Mouse (Mus musculus): ENCODE results near the gene Actl10.

Gene Actl10

GRCm38 (mm10) chr2:154550937-154551336 lies 639 bp upstream of the Actl10 start:
- no peak for DNase-seq (ENCODE audit: low read depth, low spot score)

- peak; percentile 62 for DNase-seq (ENCODE audit: low read depth, low spot score)
Measured at GRCm38 (mm10) chr2:154551927-154552326, 351 bp downstream of the Actl10 start.

- DNase-seq (ENCODE audit: low read depth, low spot score), result peak; percentile 80
Measured at GRCm38 (mm10) chr2:154552424-154552907, 890 bp downstream of the Actl10 start.

DNA sequence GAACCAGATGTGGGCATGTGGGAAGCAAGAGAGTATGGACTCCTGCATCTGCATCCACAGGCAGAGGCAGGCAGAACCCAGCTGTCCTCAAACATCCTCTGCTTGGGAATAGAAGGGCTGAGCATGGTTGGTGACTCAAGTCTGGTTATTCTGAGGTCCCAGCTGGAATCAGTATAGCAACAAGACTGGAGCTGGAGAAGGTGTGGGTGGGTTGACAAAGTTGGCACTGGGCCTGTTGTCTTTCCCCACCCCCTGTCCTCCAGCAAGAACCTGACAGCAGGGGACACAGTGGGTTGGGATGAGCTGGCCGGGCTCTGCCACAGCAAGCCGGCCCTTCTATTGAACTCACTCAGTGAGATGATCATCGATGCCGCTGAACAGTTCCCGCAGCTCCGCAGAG lies 3.7 kb downstream of the Actl10 start:
- no peak for DNase-seq (ENCODE audit: low read depth, low spot score)

DNA sequence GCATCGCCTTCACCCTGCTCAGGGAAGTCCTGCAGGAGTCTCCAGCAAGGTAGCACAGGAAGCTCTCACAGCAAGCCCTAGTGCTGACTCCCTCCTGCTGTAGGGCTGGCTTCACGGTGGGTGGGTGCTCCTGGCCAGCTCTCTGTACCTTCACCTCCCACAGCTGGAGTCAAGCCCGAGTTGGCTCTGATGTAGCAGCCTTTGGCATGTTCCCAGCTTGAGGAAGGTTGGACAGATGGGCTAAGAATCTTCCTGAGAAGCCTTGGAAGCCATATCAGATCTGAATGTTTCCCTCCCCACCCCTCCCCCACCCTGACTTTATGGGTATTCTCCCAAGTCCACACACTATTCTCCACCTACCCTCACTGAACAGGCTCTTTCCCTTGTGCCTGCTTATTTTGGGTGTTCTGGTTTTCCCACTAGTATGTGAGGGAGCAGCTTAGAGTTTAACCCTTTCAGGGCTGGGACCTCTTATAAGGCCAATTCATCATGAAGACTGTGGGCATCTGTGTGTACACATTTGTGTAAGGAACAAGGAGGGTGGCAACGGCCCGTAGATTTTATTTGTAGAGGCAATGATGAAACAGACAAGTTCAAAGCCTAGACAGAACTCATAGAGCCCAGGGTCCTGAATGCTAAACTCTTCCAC lies 5.7 kb downstream of the Actl10 start:
- no peak for DNase-seq (ENCODE audit: low read depth, low spot score)

DNA sequence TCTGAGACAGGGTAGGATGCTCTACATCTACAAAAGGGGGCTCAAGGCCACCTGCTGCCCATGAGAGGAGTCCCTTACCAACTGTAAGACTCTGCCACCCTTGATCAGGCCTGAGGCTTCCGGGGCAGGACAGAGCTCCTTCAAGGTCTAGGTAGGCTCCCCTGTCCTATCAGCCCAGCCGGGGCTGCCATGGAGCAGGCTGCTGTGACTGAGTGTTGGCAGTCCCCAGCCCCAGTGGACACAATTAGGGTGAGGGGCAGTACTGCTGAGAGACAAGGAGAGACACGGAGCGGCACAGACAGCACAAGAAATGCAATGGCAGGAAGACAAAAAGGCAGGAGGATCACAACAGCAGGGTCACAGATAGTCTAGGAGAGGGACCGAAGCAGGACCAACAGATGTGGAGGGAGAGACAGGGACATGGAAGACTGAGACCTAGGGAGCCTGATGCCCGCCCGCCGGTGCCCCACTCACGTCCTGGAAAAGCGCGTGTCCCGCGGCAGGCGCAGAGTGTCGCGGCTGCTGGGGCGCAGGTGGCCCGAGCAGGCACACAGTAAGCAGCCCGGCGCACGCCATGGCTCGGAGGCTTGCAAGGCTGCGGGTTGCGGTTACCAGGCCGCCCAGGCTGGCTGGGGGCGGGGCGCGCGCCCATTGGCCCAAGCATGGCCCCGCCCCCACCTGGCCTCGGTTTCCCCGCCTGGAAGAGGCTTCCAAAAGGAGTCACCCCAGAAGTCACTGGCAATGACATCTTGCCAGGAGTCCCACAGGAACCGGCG lies 6.9 kb downstream of the Actl10 start, which contains the start of gene Necab3:
TSS of gene Necab3 (minus strand) at position 627 of the 776 bp plus-strand sequence.
- DNase-seq (ENCODE audit: low read depth, low spot score), result peak; percentile 80

DNA sequence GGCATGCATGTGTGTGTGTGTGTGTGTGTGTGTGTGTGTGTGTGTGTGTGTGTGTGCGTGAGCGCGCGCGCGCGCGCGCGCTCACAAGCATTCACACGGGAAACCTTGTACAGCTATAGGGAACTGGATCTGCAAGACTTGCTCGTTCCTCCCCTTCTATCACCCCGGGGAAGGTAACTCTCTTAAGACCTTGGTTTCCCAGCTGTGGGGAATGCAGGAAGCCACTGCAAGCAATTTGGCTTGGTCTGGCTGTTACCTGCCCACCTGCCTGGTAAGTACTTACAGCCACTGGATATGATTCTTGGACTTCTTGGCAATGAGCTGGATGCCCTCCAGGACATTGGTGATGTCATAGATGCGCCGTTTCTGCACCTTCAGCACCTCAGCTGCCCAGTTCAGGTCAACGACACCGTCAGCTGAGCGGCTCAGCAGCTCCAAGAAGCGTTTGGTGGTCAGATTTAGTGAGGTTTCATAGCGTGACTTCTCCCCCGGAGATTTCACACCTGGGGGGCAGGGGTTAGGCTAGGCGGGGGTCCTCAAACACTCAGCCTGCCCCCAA lies 12.1 kb downstream of the Actl10 start:
- DNase-seq (ENCODE audit: low read depth, low spot score), result no peak

GRCm38 (mm10) chr2:154565562-154565961 lies 14.0 kb downstream of the Actl10 start:
- no peak for DNase-seq (ENCODE audit: low read depth, low spot score)

- no peak for DNase-seq (ENCODE audit: low read depth, low spot score)
Measured at GRCm38 (mm10) chr2:154566641-154567040, 15.1 kb downstream of the Actl10 start.

DNA sequence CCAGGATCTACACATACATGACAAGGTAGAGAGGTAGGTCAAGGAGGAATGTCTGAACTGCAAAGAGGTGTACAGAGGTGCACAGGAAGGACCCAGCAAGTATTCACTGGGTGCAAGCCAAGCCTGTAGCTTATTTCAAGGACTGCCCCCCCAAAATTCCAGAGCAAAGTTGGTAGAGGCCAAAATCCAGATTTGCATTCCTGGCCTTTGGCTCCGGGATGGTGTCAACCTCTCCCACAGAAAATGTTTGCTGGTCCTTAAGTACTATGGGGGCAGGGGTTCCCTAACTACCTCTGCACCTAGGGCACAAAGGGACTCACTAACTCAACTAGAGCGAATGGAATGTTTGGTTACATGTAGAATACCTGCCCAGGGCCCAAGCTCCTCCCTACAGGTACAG lies 16.2 kb downstream of the Actl10 start:
- DNase-seq (ENCODE audit: low read depth, low spot score), result no peak

DNA sequence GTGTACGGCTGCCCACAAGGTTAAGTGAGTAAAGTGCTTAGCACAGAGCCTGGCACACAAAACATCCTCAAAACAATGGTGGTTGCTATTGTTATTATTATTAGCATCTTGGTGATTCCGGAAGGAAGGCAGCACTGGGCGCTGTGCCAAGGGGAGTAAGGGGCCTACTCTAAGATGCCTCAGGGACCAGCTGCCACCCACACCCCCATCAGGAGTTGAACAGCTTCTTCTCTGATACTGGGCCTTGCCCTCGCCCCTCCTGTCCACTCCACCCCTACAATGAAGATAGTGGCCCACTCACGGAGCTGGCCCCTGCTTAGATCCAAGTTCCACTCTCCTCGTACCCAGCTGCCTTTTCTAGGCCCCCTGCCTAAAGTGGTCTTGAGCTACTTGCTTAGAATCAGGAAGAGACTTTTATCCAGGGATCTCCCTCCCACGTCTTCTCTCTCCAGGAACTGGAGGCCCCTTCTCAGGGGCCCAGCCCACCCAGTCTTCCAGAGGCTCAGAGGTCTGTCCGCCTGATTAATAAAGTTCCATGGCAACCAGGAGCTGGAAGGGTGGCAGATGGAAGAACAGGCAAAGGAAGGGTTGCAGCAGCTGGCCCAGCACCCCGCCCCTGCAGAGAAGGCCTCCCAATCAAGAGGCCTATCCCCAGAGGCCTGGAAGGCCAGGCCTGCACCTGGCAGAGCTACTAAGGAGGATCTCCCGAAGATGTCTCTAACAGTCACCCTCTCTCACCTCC lies 16.9 kb downstream of the Actl10 start:
- peak; percentile 68 for DNase-seq (ENCODE audit: low read depth, low spot score)

GRCm38 (mm10) chr2:154569071-154569748 lies 17.6 kb downstream of the Actl10 start:
- DNase-seq (ENCODE audit: low read depth, low spot score), result peak; percentile 84

DNA sequence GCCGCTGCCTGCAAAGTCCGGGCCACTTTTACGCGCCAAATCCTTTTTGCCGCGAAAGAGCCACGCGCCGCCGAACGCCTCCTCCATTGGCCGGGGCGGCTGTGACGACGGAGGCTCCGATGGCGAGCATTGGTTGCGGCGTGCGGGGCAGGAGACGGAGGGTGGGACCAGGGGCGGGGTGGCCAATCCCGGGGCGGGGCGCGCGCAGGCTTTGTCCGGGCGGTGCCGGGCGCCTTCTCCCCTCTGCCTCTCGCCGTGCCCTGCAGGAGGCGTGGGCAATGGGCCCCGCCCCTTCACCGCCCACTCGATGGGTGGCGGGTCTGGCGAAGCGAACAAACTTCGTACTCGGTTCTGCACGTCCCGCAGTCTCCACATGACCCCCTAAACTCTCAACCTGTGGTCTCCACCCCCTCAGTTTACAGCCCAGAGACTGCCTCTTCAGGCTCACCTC lies 18.3 kb downstream of the Actl10 start, which contains the start of gene E2f1:
TSS of gene E2f1 (minus strand) at position 57 of the 451 bp plus-strand sequence.
- DNase-seq (ENCODE audit: low read depth, low spot score), result peak; percentile 99

- no peak for DNase-seq (ENCODE audit: low read depth, low spot score)
Measured at GRCm38 (mm10) chr2:154570666-154571065, 19.1 kb downstream of the Actl10 start.

DNA sequence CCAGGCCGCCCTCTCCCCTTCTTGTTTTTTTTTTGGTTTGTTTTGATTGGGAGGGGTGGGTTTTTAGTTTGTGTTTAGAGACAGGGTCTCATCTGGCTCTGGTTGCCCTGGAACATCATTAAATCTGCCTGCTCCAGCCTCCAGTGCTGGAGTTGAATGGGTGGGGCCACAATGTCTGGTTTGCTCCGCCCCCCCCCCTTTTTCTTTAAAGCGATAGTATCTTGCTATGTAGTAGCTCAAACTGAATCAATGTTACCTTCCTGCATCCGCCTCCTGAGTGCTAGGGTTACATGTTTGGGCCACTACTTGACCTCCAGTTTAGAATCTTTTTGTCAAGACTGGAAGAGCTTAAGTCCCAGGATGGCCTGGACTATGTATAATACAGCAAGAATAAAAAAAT lies 19.7 kb downstream of the Actl10 start:
- no peak for DNase-seq (ENCODE audit: low read depth, low spot score)

DNA sequence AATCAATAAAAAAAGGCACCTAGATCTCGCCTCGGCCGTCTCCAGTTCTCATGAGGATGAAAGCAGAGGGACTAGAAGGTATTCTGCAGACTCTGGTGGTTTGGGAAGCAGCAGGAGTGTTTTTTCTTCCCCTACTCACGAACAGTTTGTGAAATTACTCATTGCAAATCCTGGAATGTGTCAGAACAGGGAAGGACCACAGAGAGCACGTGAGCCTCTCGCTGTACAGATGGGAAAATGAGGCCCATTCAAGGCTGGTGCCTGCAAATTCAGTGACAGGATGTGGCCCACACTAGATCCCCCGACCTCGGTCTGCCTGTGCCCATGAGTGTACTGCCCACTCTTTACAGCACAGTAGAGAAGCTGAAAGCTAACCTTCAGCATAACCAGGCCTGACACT lies 20.4 kb downstream of the Actl10 start:
- no peak for DNase-seq (ENCODE audit: low read depth, low spot score)

DNA sequence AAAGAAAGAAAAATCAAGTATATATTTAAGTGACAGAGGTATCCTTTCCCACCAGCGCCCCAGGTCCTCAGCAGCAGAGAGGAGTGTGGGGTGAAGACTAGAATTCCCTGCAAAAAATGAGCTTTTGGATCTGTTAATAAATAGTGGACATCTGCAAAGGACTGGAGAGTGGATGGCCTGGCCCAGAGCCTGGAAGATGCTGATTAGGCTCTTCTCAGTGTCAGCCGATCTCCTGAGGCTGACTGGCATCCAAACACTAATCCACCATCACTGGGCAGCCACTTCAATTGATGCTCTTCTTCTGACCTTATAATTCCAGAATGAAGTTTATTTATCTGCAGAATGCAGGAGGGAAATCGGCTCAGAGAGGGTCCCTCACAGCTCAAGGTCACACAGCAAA lies 21.4 kb downstream of the Actl10 start:
- no peak for DNase-seq (ENCODE audit: low read depth, low spot score)

DNA sequence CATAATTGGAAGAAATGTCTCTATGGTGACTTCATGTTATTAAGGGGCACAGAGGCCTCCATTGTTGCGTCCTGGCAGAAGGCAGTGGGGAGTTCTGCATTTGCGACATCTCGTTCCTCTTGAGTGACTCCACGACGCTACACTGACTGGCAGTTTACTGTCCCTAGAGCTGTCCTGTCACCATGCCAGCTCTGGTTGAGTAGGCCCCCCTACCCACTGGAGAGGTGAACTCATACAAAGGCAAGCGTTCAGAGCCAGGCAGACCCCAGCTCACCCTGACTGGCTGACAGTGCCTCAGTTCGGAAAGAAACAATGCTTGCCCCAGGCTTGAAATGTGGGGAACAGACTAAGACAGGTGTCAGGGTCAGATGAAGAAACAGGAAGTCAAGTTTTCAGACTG lies 22.7 kb downstream of the Actl10 start:
- DNase-seq (ENCODE audit: low read depth, low spot score), result no peak

- DNase-seq (ENCODE audit: low read depth, low spot score), result no peak
Measured at GRCm38 (mm10) chr2:154576876-154577743, 25.5 kb downstream of the Actl10 start.

DNA sequence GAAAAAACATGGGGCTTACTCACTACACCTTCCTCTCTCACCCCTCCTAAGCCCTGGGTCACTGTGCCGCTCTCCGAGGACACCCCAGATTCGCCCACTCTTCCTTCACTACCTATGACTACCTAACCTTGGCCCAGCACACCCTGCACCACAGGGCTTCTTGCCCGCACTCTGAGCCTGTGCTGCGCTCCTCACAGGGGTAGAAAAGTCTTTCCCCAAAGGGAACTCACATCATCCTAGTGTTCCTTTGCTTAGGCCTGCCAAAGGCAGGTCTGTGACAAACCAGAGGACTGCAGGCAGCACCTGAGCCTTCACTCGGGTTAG lies 26.1 kb downstream of the Actl10 start:
- no peak for DNase-seq (ENCODE audit: low read depth, low spot score)

All from ZHBTc4 (cell line).